Mouse (Mus musculus): ENCODE data around the gene Tmem123.

The Tmem123 gene

GRCm38 (mm10) chr9:7775986-7776385 lies 12.1 kb downstream of the Tmem123 start:
- DNase-seq = peak in 1 of 2 experiments; percentile 28

DNA sequence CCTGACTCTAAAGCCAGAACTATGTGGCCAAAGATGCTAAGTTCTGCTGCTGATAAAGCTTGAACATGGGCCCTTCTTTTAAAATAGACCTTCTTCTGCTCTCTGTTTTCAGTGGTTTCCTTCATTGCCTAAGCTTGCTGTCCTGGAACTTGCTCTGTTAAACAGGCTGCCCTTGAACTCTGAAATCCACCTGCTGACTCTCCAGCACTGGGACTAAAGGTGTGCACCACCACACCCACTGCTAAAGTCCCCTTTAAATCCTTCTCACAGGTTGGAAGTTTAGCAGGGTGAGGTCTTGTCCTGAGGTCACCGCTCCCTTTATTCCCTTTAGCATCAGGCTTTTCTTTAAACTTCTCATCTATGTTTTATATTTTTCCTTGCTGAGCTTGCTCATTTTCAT lies 13.1 kb downstream of the Tmem123 start:
- no peak for DNase-seq

- no peak for DNase-seq
These were observed 13.8 kb downstream of the Tmem123 start for GRCm38 (mm10) chr9:7777652-7778051.

GRCm38 (mm10) chr9:7778771-7779170 lies 14.9 kb downstream of the Tmem123 start:
- peak; percentile 32 to 38 for DNase-seq

GRCm38 (mm10) chr9:7779786-7780185 lies 15.9 kb downstream of the Tmem123 start:
- DNase-seq = no peak

DNA sequence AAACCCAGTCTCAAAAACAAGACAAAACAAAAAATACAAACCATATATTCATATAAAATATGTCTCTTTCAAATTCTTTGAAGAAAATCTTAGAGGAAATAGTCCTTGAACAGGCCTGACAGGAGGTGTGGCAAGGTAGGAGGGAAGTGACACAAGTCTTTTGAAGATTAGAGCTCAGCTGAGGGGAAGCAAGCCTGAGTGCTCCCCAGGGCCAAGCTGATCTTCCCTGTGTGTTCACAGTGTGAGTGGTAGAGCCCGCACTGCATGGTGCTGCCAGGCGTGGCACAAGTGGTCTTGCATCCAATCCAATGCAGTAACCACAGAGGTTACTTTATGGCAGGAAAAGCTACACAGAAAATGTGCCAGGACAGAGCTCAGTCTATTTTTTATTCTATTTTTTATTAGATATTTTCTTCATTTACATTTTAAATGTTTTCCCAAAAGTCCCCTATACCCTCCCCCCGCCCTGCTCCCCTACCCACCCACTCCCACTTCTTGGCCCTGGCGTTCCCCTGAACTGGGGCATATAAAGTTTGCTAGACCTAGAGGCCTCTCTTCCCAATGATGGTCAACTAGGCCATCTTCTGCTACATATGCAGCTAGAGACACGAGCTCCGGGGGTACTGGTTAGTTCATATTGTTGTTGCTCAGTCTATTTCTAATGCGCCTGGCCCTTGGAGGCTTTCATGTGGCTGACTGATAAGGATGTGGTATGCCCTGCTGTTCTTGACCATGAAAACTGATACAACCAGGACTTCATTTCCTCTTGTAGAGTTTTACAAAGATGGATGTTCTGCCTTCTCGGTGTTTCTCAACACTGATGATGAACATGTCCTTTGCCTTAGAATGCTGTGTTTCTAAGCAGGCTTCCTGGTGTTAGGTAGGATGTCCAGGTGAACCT lies 16.7 kb downstream of the Tmem123 start:
- DNase-seq = peak; percentile 77 to 82

GRCm38 (mm10) chr9:7783823-7784614 lies 20.2 kb downstream of the Tmem123 start:
- DNase-seq = peak; percentile 24 to 35

DNA sequence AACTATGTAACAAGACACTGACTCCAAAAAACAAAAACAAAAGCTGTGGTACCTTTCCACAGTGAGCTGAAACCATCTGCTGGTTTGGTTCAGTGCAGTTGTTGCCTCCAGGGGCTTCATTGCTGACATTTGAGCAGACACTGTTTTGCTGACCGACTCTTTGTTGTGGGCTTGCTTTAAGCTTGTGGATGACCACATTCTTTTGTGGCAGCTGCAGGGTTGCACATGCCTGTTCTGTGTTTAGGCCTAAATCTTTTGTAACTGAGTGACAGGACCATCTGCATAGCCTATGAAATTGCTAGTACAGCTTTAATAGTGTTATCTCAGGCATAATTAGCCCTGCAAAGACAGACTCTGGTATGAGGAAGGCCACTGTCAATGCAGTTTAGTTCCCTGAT lies 20.8 kb downstream of the Tmem123 start:
- DNase-seq = no peak

DNA sequence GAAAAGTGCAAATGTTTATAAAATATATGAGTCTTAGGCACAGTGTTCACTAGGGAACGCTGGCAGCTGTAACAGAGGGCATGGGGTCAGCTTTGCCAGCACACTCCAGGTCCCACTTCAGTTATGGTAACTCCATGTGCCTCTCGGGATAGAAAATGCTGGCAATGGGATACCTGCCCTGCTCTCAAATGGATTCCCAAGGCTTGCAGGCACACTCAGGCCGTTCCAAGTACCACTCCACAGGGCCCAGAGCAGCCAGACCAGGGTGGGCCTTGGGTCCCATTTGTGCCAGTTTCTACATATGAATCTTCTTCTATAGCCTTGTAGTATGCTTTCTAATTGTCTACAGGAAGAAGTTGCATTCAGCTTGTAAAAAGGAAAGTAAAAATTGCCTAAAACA lies 21.6 kb downstream of the Tmem123 start:
- no peak for DNase-seq

- no peak for DNase-seq
These were observed 22.2 kb downstream of the Tmem123 start for GRCm38 (mm10) chr9:7786086-7786485.

- DNase-seq = no peak
These were observed 24.6 kb downstream of the Tmem123 start for GRCm38 (mm10) chr9:7788411-7788810.

DNA sequence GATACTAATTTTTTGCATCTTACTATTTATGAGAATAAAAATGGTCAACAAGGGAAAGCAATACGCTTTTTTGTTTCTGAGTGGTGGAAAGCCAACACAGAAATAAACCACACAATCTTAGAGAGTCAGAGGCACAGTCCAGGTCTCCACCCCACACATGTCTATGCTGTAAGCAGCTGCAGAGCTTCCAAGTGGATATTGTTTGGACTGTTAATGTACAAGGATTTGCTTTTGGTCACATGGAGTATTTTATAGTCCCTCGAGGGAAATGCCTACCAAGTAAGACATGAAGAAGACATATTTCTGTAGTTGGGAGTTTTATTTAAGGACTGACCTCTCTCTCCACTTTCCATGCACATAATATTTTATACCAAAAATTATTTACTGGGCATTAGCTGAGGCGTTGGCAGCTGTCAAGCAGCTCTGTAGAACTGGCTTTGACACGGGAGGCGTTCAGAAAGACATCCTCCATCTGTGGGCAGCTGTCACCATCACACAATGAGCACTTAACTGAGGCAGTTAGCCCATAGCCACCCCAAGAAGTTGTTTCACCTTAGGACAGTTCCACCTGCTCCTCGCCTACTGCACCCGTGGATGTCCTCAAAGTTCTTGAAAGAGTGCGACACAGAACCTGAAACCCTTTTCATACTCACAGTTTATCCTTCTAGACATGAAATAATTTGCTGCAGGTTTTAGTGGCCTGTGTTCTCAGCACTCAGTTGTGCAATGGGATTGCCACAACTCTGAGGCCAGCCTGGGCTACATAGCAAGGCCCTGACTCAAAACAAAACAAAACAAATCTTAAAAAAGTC lies 26.1 kb downstream of the Tmem123 start:
- no peak for DNase-seq

DNA sequence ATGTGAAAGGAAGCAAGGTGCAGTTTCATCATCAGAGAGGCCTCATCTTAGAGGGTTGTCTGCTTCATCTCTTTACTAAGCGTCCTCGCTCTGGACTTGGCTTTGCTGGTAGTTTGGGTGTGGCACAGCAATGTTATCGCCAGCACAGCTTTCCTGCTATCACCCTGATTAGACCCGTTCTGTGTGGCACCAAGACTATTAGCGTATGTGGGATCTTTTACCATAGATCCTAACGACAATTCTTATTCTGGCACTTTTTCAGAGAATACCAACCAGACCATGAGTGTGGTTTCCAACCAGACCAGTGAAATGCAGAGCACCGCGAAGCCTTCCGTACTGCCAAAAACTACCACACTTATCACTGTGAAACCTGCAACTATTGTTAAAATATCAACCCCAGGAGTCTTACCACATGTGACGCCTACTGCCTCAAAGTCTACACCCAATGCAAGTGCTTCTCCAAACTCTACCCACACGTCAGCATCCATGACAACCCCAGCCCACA lies 26.8 kb downstream of the Tmem123 start:
- no peak for DNase-seq

GRCm38 (mm10) chr9:7793561-7793960 lies 29.7 kb downstream of the Tmem123 start:
- DNase-seq = no peak

- DNase-seq = no peak
These were observed 31.7 kb downstream of the Tmem123 start for GRCm38 (mm10) chr9:7795581-7795980.

GRCm38 (mm10) chr9:7796129-7796864 lies 32.5 kb downstream of the Tmem123 start:
- no peak for DNase-seq

- DNase-seq = no peak
These were observed 33.7 kb downstream of the Tmem123 start for GRCm38 (mm10) chr9:7797542-7797941.

DNA sequence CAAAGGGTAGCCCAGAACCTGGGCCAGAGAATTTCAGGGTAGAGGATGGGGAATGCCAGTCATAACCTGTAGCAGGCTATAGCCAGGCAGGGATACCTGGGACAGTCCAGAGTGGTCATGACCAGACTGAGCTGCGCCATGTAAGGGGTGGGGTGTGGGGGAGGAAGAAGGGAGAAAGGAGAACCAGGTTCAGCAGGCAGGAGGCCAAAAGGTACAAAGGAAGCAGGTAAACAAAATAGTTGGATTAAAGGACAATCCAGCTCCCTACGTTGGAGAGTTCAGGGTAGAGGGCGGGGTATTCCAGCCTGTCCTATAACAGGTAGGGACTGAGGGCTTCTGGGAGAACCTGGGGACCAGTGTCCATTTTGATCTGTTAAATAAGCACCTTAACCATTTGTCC lies 34.7 kb downstream of the Tmem123 start:
- DNase-seq = no peak

GRCm38 (mm10) chr9:7805101-7805506 lies 41.3 kb downstream of the Tmem123 start:
- no peak for DNase-seq

DNA sequence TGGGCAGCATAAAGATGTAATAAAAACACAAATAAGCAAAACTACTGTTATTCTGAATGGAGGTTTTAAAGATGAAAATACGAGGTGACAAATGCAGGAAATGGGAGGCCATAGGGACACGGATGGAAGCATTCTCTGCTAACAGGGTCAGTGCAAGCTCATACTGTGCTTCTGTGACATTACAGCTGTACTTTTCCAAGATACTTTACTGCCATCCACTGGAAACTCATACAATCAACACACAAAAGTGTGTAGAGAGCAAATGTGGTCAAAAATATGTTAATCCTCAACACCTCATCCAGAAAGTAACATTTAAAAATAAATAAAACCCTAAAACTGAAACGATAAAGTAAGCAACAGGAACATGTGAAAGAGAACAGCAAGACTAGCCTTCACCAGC lies 58.9 kb downstream of the Tmem123 start:
- DNase-seq = no peak

DNA sequence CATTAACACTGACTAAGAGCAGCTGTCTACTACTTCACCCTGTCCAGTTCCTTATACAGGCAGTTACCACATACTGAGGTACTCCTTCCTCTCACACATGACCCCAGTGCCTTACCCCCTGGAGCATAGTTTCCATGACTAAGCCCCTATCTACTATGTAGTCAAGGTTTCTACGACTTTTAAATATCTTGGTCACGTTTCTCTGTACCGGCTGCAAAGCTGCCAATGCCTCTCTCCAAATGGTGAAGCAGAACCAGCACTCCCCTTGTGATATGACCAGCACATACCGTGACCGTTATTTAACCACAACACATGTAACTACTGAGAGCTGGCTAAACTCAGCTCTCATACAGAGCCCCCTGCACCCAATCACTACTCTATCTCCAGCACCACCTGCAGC lies 61.1 kb downstream of the Tmem123 start:
- DNase-seq = no peak

- DNase-seq = no peak
These were observed 64.9 kb downstream of the Tmem123 start for GRCm38 (mm10) chr9:7828706-7829105.

All from B cell, adult 2 months (primary cell).